Mouse (Mus musculus) embryo, embryonic 11 days (tissue): ENCODE data around the gene Spam1.

ENCODE experiments used
- DNase-seq: peaks from one replicate; pipeline ENCODE4 v3.0.0-alpha.2; 2015

The Spam1 gene

GRCm38 (mm10) chr6:24790888-24791287 lies at the start of gene Spam1:
Gene Spam1 (plus strand): TSS chr6:24791188.
- no peak for DNase-seq

GRCm38 (mm10) chr6:24748029-24748428 lies 43.0 kb upstream of the Spam1 start, which contains the start of gene Hyal4:
Gene Hyal4 (plus strand): TSS chr6:24748329.
- no peak for DNase-seq

- DNase-seq: no peak
Measured at GRCm38 (mm10) chr6:24759281-24759680, 31.7 kb upstream of the Spam1 start.

- DNase-seq: no peak
Measured at GRCm38 (mm10) chr6:24766261-24766660, 24.7 kb upstream of the Spam1 start.

GRCm38 (mm10) chr6:24779182-24779581 lies 11.8 kb upstream of the Spam1 start:
- DNase-seq: no peak

GRCm38 (mm10) chr6:24822070-24822469 lies 31.1 kb downstream of the Spam1 start:
- no peak for DNase-seq
